Mouse (Mus musculus): Measurements from ENCODE around the gene Zfp386. TPM values are rescaled to one million over a fixed set of nuclear protein-coding genes. Genes with fewer than 3 reads are reported as not detected.

Zfp386 gene
- total RNA-seq, 2 experiments from 2014 or later, result 37.5 to 57.5 TPM

DNA sequence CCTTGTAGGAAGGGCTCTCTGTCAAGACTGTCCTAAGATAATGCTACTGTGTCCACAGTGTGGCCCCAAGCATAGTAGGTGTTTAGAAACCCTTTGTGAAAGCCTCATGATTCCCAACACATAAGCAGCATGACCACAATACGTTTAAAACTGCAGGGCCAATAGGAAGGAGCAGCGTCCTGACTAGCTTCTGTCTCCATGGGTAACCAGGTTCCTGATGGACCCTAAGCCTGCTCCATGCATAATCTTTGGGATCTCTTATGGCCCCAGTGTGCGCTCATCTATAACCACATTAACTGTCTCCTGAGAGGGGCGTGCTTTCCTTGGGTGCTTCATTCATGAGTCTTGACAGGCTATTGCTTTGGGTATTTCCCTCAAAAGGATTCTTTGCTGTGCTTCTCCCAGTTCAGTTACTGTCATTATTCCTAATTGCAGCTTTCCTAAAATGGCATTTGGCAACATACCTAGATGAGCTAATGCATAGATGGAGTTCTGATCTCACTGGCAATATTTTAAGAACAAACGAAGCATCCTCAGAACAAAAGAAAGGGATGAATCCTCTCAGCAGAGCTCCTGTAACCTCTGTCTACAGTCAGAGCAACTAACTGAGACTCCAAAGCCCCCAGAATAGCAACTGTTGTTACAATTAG is 39.6 kb downstream of the Zfp386 start:
- ATAC-seq (ENCODE audit: poor library complexity, severe bottlenecking), result no peak

DNA sequence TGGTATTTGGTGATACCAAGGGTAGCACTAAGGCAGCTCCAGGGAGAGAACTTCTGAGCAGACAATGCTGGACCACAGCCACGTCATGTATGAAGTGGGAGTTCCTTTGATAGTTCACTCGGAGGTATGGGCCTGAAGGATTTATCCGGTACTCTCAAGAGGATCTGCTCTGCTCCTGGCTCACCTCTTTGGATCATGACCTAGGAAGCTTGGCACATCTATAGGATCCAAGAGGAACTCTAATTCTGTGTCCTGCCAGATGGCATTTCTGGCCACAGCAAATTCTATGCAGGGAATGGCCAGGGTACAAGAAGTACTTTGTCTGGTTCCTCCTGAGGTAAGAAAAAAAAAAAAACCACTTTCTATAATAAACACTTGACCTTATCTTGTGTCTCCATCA is 42.3 kb downstream of the Zfp386 start:
- no peak for ATAC-seq (ENCODE audit: poor library complexity, severe bottlenecking)

DNA sequence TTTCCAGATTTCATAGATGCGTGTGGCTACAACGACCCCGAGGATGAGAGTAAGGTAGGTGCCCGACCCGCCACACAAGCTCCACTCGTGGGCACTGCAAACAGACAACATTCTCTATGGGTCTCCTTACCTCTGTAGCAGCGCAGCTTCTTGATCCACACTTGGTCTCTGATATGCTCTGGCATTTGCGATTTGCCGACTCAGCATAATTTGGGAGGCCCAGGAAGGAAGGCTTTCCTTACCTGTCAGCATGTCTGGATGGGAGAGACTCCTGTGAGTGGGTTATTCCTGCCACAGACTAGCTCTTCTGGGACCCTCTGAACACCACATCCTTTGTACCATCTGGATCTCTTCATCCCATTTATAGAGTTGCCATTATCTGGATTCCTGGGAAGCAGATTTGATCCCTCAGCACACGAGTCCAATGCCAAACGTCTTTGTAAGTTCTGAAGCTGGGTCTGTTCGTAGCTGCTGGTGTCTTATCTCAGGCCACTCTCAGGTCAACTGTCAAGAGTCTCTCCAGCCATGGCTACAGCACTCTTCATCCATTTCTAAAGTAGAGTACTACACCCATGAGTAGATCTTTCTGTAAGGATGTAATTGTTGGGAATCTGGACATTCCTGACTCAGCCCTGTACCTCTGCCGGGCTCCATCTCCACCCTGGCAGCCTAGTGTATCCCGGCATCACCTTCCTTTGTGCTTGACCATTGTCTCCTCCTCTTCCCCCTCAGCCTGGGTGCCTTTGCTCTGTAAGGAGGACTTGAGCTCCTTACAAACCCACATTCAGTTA is 47.4 kb downstream of the Zfp386 start:
- ATAC-seq (ENCODE audit: poor library complexity, severe bottlenecking), result no peak

DNA sequence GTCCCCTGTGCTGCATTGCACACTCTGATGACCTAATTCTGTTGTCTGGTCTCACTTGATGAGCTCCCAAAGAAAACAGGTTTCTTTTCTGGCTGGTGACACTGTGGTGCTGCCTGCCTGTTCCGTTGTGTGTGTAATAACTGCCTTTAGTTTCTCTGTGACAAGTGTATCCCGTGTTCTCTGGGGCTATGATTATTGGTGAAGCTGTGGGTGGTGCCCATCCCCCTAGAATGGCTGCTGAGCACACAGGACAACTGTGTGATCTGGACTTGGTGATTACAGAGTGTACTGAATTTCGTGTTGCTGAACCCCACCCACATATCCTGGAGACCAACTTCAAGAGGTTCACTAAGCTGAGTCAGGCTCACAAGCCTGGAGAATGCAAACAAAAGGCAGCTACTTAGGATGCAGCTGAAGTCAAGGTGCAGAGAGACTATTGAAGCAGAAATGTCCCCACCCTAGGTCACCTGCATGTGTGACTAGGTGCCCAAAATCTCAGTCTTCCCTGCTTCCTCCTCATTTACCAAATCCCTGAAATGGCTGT is 48.9 kb downstream of the Zfp386 start:
- ATAC-seq (ENCODE audit: poor library complexity, severe bottlenecking), result no peak

DNA sequence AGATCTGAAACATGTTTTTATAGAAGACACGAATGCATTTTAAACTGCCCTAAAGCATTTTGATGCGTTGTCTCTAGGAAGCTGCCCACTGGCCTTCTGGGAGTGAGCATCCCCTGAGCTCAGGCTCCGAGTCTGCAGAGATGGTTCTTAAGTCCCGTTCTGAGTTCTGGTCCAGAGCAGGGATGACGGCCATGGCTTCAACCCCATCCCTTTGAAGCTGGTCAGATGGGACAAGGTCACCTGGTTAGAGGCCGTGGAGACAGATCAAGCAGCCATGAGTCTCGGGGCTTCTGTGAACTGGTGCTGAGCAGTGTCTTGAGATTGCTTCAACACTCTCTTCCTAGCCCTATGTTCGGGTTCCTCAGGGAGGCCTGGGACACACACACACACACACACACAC is 49.6 kb downstream of the Zfp386 start:
- no peak for ATAC-seq (ENCODE audit: poor library complexity, severe bottlenecking)

DNA sequence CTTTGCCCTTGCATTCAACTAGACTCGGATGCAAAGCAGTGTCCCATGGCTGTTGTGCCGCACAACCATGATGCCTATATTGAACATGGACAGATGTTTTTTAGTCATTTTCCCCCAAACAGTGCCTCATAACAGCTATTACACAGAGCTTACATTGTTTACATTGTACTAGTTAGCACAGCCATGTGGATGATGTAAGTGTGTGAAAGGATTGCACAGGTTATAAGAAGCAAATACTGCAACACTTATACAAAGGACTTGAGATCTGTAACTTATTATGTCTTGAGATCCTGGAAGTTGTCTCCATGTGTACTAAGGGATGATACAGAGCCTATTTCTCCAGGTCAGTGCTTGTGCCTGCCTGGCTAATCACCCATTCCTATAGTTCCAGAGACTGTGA is 54.4 kb downstream of the Zfp386 start:
- no peak for ATAC-seq (ENCODE audit: poor library complexity, severe bottlenecking)

DNA sequence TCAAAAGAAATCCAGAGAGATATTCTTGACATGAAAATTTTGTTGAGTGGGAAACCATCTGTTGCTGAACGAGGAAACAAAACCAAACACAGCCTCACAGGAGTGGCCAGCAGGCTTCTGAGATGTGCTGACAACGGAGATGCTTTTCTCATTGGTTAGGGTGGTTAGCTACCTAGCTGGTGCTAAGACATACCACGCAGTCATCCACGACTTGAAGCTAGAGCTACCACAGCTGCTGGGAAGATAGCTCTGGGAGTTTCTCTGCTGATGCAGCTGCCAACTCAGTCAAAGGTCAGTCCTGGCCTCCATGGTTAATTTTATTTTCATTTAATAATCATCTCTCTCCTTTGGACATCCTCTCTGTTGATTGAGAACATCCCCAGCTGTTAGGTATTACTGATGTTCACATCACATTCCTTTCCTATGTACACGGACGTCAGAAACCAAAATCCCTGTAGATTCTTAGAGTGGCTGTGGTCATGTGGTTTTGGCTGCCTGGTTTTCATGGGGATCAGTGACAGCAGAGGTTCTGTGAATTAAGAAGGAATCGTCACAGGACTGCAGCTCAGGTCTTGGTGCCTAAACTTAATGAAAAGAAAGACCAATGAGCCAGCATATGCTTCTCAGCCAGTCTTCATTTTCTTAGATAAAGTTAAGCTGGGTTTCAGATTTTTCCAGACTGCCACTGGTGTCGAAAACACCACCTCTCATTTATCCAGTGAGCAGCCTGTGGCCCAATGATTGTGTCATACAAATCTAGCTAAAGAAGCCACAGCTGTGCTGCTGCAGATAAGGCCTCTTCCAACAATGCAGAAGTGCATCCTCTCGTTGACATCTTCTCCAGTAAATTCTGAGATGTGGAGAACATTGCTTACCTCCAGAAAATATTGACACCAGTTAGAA is 62.2 kb downstream of the Zfp386 start:
- no peak for ATAC-seq (ENCODE audit: poor library complexity, severe bottlenecking)

DNA sequence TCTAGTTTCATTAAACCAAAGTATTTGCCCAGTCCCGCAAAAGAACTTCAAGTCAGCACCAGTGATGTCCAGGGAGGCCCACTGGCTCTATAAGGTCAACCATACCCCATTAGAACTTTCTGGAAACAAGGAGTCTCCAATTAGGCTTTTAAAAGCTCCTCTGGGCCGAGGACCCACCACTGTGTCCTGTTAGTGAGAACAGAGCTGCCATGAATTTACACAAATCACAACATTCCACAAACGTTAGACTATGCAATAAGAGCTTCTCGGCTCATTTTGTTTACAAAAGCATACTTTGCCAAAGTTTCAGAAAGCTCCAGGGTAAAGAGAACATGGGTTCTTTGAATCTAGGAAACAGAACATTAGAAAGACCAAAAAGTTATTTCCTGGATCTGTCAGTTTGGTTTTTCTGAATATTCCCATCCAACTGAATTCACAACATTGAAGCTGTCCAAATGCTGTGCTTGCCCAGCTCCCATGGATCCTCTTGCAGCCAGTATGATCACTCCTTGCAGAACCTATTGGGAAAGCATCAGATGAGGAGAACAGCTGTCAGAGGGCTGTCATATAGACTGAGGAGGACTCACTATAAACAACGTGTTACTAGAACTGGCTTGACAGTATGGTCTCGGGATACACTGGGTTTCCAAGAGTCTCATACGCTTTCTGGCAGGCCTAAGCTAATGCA is 63.6 kb downstream of the Zfp386 start:
- no peak for ATAC-seq (ENCODE audit: poor library complexity, severe bottlenecking)

Other genes with a start within 250 kb of the Zfp386 start
- gene Vipr2, start 30.0 kb downstream of the Zfp386 start, total RNA-seq (2015), result 0.31 and 1.4 TPM in 2 replicates
- 0.07 TPM in 1 of 2 replicates, not detected in the other for gene Vipr2, start 30.0 kb downstream of the Zfp386 start, total RNA-seq (2017)
- 0.27 TPM in 1 of 2 replicates, not detected in the other for gene Wdr60, start 215.3 kb downstream of the Zfp386 start, total RNA-seq (2015)
- 0.40 and 0.94 TPM in 2 replicates for gene Wdr60, start 215.3 kb downstream of the Zfp386 start, total RNA-seq (2017)
- not detected in 2 replicates for gene Gm11027, start 227.7 kb downstream of the Zfp386 start, total RNA-seq (2015)
- gene Gm11027, start 227.7 kb downstream of the Zfp386 start, total RNA-seq (2017), result not detected in 2 replicates
- 44.7 and 46.6 TPM in 2 replicates for gene Esyt2, start 233.5 kb downstream of the Zfp386 start, total RNA-seq (2015)
- 49.9 and 65.6 TPM in 2 replicates for gene Esyt2, start 233.5 kb downstream of the Zfp386 start, total RNA-seq (2017)

Data from megakaryocyte, adult 5-6 weeks (primary cell).